Mouse (Mus musculus): Measurements from ENCODE around the gene Pmm2.

DNA sequence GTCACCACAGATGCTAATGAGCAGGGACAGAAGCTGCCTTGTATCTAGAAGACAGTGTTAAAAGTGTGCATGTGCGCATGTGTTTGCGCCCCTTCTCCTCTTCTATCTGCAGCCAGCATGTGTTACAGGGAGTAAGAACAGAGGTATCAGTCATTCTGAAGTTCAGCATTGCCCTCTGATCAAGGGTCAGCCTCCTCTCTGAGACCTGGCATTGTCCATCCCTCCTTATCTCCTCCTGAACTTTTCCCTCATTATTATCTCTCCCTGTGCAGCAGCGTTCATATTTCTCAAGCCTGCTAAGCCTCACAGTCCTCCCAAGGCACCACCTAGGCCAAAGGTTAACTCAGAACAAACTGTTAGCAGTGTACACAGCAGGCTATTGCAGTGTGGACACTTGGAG is 33.7 kb upstream of the Pmm2 start:
- TF ChIP-seq POLR2A (IDR thresholded peaks at IDR 0.05; ENCODE audit: borderline replicate concordance, extremely low read depth, low read depth, low read length) (no peak), CTCF (IDR thresholded peaks at IDR 0.05; ENCODE audit: insufficient read depth, low read length) (no peak)

Measured in lung, adult 2 months (tissue).